Mouse (Mus musculus): ENCODE measurements around the gene Arid5a.

DNA sequence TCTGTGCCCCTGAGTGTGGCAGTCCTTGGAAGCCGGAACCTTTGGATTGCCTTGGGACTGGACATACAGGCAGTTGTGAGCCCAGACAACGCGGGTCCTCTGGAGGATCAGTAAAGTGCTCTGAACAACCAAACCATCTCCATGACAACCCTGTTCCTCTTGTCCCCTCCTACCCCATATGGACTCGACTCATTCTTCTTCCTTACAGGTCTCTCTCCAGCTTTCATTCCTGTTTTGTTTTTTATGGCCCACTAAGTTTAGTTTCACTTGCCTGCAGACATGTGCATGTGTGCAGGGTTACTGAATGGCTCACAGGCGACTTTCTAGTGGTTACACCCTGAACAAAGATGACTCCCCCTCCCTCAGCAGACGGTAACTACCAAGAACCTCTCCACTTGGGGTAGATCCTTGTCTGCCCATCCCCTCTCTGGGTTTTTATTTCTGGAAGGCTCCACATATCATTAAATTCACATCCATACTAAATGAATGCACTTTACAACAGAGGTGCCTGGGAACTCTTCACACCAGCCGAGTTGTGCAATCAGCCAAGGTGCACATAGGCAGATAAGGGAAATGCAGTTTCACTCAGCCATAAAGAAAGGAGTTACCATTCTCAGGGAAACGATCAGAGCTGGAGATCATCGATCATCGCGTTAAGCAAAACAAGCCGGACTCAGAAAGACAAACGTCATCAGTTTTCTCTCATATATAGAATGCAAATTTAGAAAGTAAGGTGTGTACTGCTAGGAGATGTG is 31.7 kb upstream of the Arid5a start:
- no peak for TF ChIP-seq USF1 (IDR thresholded peaks at IDR 0.05; ENCODE audit: low read depth)
- TF ChIP-seq POLR2A (IDR thresholded peaks at IDR 0.05; ENCODE audit: insufficient read length, low read depth): no peak
- no peak for TF ChIP-seq CEBPB (IDR thresholded peaks at IDR 0.05; ENCODE audit: insufficient read depth, poor library complexity, severe bottlenecking)
- no peak for TF ChIP-seq TCF12 (IDR thresholded peaks at IDR 0.05; ENCODE audit: insufficient read depth, poor library complexity, severe bottlenecking)
- no peak for TF ChIP-seq E2F4 (IDR thresholded peaks at IDR 0.05; ENCODE audit: insufficient read depth)

All from myocyte (in vitro differentiated cells).